Mouse (Mus musculus) heart, embryonic 16.5 days (tissue): ENCODE data around the gene Ccdc57. TPM values are rescaled to one million over a fixed set of nuclear protein-coding genes. Genes with fewer than 3 reads are reported as not detected.
"Not testable (repeated sequence)": the region's sequence is repeated elsewhere in the genome, so short reads cannot be mapped to it uniquely, and the experiment has no call there.

Source experiments
- ATAC-seq: fragments of 200-750 bp; cut with Nextera tagmentation; replicated peaks from 2 replicates; pipeline ENCODE4 v1.8.0; 2017; ENCODE audit warnings: moderate number of reproducible peaks; ENCODE audit not compliant: insufficient read depth, low FRiP score; ENCODE audit errors: extremely low read depth
- H3K27ac ChIP-seq: fragments of 300-500 bp; sonication (generic); 2 replicates; pipeline ENCODE4 v1.5.1; 2014; ENCODE audit warnings: mild to moderate bottlenecking, low read length, control low read depth, moderate library complexity
- H3K27me3 ChIP-seq: fragments of 300-500 bp; sonication (generic); 2 replicates; pipeline ENCODE4 v1.6.1; 2014; ENCODE audit warnings: low read length, mixed read lengths; ENCODE audit not compliant: control insufficient read depth, insufficient read depth
- H3K36me3 ChIP-seq: fragments of 300-500 bp; sonication (generic); 2 replicates; pipeline ENCODE4 v1.6.1; 2014; ENCODE audit not compliant: control insufficient read depth, insufficient read depth
- H3K4me1 ChIP-seq: fragments of 300-500 bp; sonication (generic); 2 replicates; pipeline ENCODE4 v1.6.1; 2014; ENCODE audit warnings: low read length, mixed read lengths; ENCODE audit not compliant: control insufficient read depth, insufficient read depth
- H3K4me2 ChIP-seq: fragments of 300-500 bp; sonication (generic); 2 replicates; pipeline ENCODE4 v1.6.1; 2014; ENCODE audit warnings: low read depth, mild to moderate bottlenecking, control low read depth, low read length
- H3K4me3 ChIP-seq: fragments of 300-500 bp; sonication (generic); 2 replicates; pipeline ENCODE4 v1.5.1; 2014; ENCODE audit warnings: mild to moderate bottlenecking, control low read depth, low read length
- H3K9ac ChIP-seq: fragments of 300-500 bp; sonication (generic); 2 replicates; pipeline ENCODE4 v1.6.1; 2014; ENCODE audit warnings: low read length, control low read depth
- H3K9me3 ChIP-seq: fragments of 300-500 bp; sonication (generic); replicated peaks from 2 replicates; pipeline ENCODE4 v1.6.1; 2016; ENCODE audit warnings: low read length; ENCODE audit not compliant: control insufficient read depth
- WGBS: fragments of 180-500 bp; shearing (Covaris S2); extraction: QIAGEN DNeasy Blood & Tissue Kit; methylation state at CpG from one replicate; pipeline ENCODE4 v1.1.7; 2014; 5-methylcytosine and 5-hydroxymethylcytosine counted together
- polyA plus RNA-seq: library from polyadenylated mRNA; unstranded; fragments of >200 nt; fragmentation: Nextera tagmentation; extraction: Ambion mirVana; gene quantifications from 2 replicates; pipeline ENCODE4 v1.2.1, GENCODE M21; 2015

The Ccdc57 gene
- polyA plus RNA-seq, 1 experiment from 2014 or later = 4.5 TPM

- Histone ChIP-seq H3K9me3 (no peaks in the 10 kb centered on the region), H3K27ac (no peak overlapping the region), H3K4me2 (no peak overlapping the region), H3K9ac (no peak overlapping the region), H3K27me3 (no peaks in the 10 kb centered on the region), H3K36me3 (no peaks in the 10 kb centered on the region), H3K4me1 (peaks cover 21% of the 10 kb centered on the region), H3K4me3 (no peak overlapping the region)
- 72% methylated on average over 2 of the region's 2 CpGs for WGBS
- no peak for ATAC-seq
Observed at GRCm38 (mm10) chr11:120851582-120851981, 81.1 kb downstream of the Ccdc57 start.

GRCm38 (mm10) chr11:120851132-120851531 is 81.5 kb downstream of the Ccdc57 start:
- Histone ChIP-seq H3K27ac (no peak overlapping the region), H3K9me3 (no peaks in the 10 kb centered on the region), H3K36me3 (no peaks in the 10 kb centered on the region), H3K4me3 (no peak overlapping the region), H3K4me2 (no peak overlapping the region), H3K4me1 (peaks cover 21% of the 10 kb centered on the region), H3K27me3 (no peaks in the 10 kb centered on the region), H3K9ac (no peak overlapping the region)
- WGBS = 67% methylated on average over 1 of the region's 1 CpGs
- no peak for ATAC-seq

- H3K36me3 ChIP-seq = no peaks in the 10 kb centered on the region
- H3K4me2 ChIP-seq = no peak overlapping the region
- no peak overlapping the region for H3K9ac ChIP-seq
- H3K9me3 ChIP-seq = no peaks in the 10 kb centered on the region
- H3K4me1 ChIP-seq = peaks cover 21% of the 10 kb centered on the region
- no peak overlapping the region for H3K27ac ChIP-seq
- no peak for ATAC-seq
- no peak overlapping the region for H3K4me3 ChIP-seq
- WGBS = 57% methylated on average over 2 of the region's 2 CpGs
- no peaks in the 10 kb centered on the region for H3K27me3 ChIP-seq
Observed at GRCm38 (mm10) chr11:120850331-120851030, 82.2 kb downstream of the Ccdc57 start.

- H3K4me1 ChIP-seq = peaks cover 9% of the 10 kb centered on the region
- ATAC-seq = no peak
- 86% methylated on average over 9 of the region's 9 CpGs for WGBS
Observed at GRCm38 (mm10) chr11:120846725-120847475, 85.8 kb downstream of the Ccdc57 start.

GRCm38 (mm10) chr11:120844329-120844728 is 88.3 kb downstream of the Ccdc57 start:
- no peak for ATAC-seq
- no peak overlapping the region for H3K4me2 ChIP-seq
- no peaks in the 10 kb centered on the region for H3K36me3 ChIP-seq
- no peak overlapping the region for H3K4me3 ChIP-seq
- H3K9me3 ChIP-seq = no peaks in the 10 kb centered on the region
- H3K9ac ChIP-seq = no peak overlapping the region
- H3K4me1 ChIP-seq = peaks cover 3% of the 10 kb centered on the region
- no peaks in the 10 kb centered on the region for H3K27me3 ChIP-seq
- 84% methylated on average over 4 of the region's 4 CpGs for WGBS
- H3K27ac ChIP-seq = no peak overlapping the region

More at GRCm38 (mm10) chr11:120846725-120847475, 85.8 kb downstream of the Ccdc57 start:
- Histone ChIP-seq H3K9ac (no peak overlapping the region), H3K36me3 (no peaks in the 10 kb centered on the region), H3K9me3 (no peaks in the 10 kb centered on the region), H3K4me2 (no peak overlapping the region), H3K27me3 (no peaks in the 10 kb centered on the region), H3K27ac (no peak overlapping the region), H3K4me3 (no peak overlapping the region)

GRCm38 (mm10) chr11:120833555-120834280 is 99.0 kb downstream of the Ccdc57 start:
- Histone ChIP-seq H3K4me2 (no peak overlapping the region), H3K27ac (peak overlapping the region; percentile 59), H3K9ac (peak overlapping the region; percentile 46), H3K27me3 (no peaks in the 10 kb centered on the region), H3K4me3 (no peak overlapping the region), H3K4me1 (peaks cover 16% of the 10 kb centered on the region), H3K36me3 (no peaks in the 10 kb centered on the region), H3K9me3 (no peaks in the 10 kb centered on the region)
- ATAC-seq = peak; percentile 25; the same call in 1 of the 2 replicates
- WGBS = 33% methylated on average over 8 of the region's 8 CpGs

GRCm38 (mm10) chr11:120832962-120833361 is 99.7 kb downstream of the Ccdc57 start:
- peaks cover 16% of the 10 kb centered on the region for H3K4me1 ChIP-seq
- not testable (repeated sequence) for H3K27ac ChIP-seq, H3K9ac ChIP-seq, H3K36me3 ChIP-seq, H3K4me3 ChIP-seq, H3K27me3 ChIP-seq, H3K9me3 ChIP-seq, ATAC-seq, H3K4me2 ChIP-seq
- 85% methylated on average over 5 of the region's 5 CpGs for WGBS

GRCm38 (mm10) chr11:120831659-120832440 is 100.8 kb downstream of the Ccdc57 start:
- 85% methylated on average over 3 of the region's 3 CpGs for WGBS
- Histone ChIP-seq H3K4me1 (peaks cover 16% of the 10 kb centered on the region), H3K36me3 (no peaks in the 10 kb centered on the region), H3K9me3 (no peaks in the 10 kb centered on the region), H3K27me3 (no peaks in the 10 kb centered on the region), H3K4me3 (no peak overlapping the region), H3K4me2 (no peak overlapping the region), H3K9ac (no peak overlapping the region), H3K27ac (no peak overlapping the region)
- ATAC-seq = no peak
